Mouse (Mus musculus) heart, postnatal 0 days (tissue): ENCODE results near the gene Kdm2a. TPM values are rescaled to one million over a fixed set of nuclear protein-coding genes. Genes with fewer than 3 reads are reported as not detected.
A peak's percentile ranks its signal among the peaks of the same experiment; 100 is the strongest.

Source experiments
- ATAC-seq: fragments of 200-750 bp; cut with Nextera tagmentation; 2 replicates; pipeline ENCODE4 v1.8.0; 2017; ENCODE audit warnings: low read depth, moderate number of reproducible peaks, moderate library complexity; ENCODE audit not compliant: insufficient read depth
- DNase-seq: peaks from one replicate; pipeline ENCODE4 v3.0.0-alpha.2; 2016; ENCODE audit warnings: low spot score
- H3K27ac ChIP-seq: fragments of 300-500 bp; sonication (generic); 2 replicates; pipeline ENCODE4 v1.5.1; 2014; ENCODE audit warnings: low read depth, mild to moderate bottlenecking
- H3K27me3 ChIP-seq: fragments of 300-500 bp; sonication (generic); 2 replicates; pipeline ENCODE4 v1.6.1; 2014; ENCODE audit warnings: low read length, mixed read lengths; ENCODE audit not compliant: control insufficient read depth, insufficient read depth
- H3K36me3 ChIP-seq: fragments of 300-500 bp; sonication (generic); replicated peaks from 2 replicates; pipeline ENCODE4 v1.6.1; 2014; ENCODE audit warnings: low read length, mixed read lengths; ENCODE audit not compliant: control insufficient read depth, insufficient read depth
- H3K4me1 ChIP-seq: fragments of 300-500 bp; sonication (generic); 2 replicates; pipeline ENCODE4 v1.6.1; 2014; ENCODE audit warnings: antibody characterized with exemption; ENCODE audit not compliant: control insufficient read depth, insufficient read depth
- H3K4me2 ChIP-seq: fragments of 300-500 bp; sonication (generic); 2 replicates; pipeline ENCODE4 v1.6.1; 2014; ENCODE audit warnings: low read depth, mild to moderate bottlenecking, low read length, moderate library complexity
- H3K4me3 ChIP-seq: fragments of 300-500 bp; sonication (generic); 2 replicates; pipeline ENCODE4 v1.5.1; 2014; ENCODE audit warnings: low read depth, low read length
- H3K9ac ChIP-seq: fragments of 300-500 bp; sonication (generic); replicated peaks from 2 replicates; pipeline ENCODE4 v1.6.1; 2014; ENCODE audit warnings: low read depth, low read length, mixed read lengths
- H3K9me3 ChIP-seq: fragments of 300-500 bp; sonication (generic); replicated peaks from 2 replicates; pipeline ENCODE4 v1.6.1; 2016; ENCODE audit warnings: low read length; ENCODE audit not compliant: control insufficient read depth
- CTCF ChIP-seq: IDR thresholded peaks from 2 replicates; pipeline ENCODE4 v1.5.1; 2016; ENCODE audit warnings: antibody characterized with exemption, control low read depth, low read depth
- EP300 ChIP-seq: IDR thresholded peaks from 2 replicates; pipeline ENCODE4 v1.6.1; 2016; ENCODE audit warnings: antibody characterized with exemption, low read depth
- WGBS: fragments of 180-500 bp; shearing (Covaris S2); extraction: QIAGEN DNeasy Blood & Tissue Kit; methylation state at CpG from one replicate; pipeline ENCODE4 v1.1.7; 2014; 5-methylcytosine and 5-hydroxymethylcytosine counted together
- polyA plus RNA-seq: library from polyadenylated mRNA; unstranded; fragments of >200 nt; fragmentation: Nextera tagmentation; extraction: Ambion mirVana; gene quantifications from 2 replicates; pipeline ENCODE4 v1.2.1, GENCODE M21; 2015
- total RNA-seq: library from RNA; depleted of rRNA; stranded (reverse); fragments of >200 nt; gene quantifications from 2 replicates; pipeline ENCODE4 v1.2.3, GENCODE M21; 2014; ENCODE audit warnings: low replicate concordance

Kdm2a gene
- total and polyA plus RNA-seq, 2 experiments from 2014 or later = 15.7 to 65.3 TPM

- Histone ChIP-seq H3K27ac (peak overlapping the region; percentile 66), H3K4me1 (peaks cover 24% of the 10 kb centered on the region; the same call in 1 of the 2 replicates), H3K4me2 (no peak overlapping the region), H3K9me3 (no peaks in the 10 kb centered on the region), H3K27me3 (no peaks in the 10 kb centered on the region), H3K4me3 (no peak overlapping the region), H3K9ac (no peak overlapping the region), H3K36me3 (no peaks in the 10 kb centered on the region)
- DNase-seq (peak; percentile 38), ATAC-seq (no peak)
- 26% methylated on average over 6 of the region's 6 CpGs for WGBS
- TF ChIP-seq EP300 (no peak), CTCF (peak; percentile 68)
Measured at GRCm38 (mm10) chr19:4441090-4441591, 43.1 kb upstream of the Kdm2a start.

GRCm38 (mm10) chr19:4440222-4440621 is 42.1 kb upstream of the Kdm2a start:
- H3K9ac ChIP-seq = no peak overlapping the region
- H3K27me3 ChIP-seq = no peaks in the 10 kb centered on the region
- WGBS = 12% methylated on average over 8 of the region's 8 CpGs
- peaks cover 24% of the 10 kb centered on the region; the same call in 1 of the 2 replicates for H3K4me1 ChIP-seq
- no peaks in the 10 kb centered on the region for H3K9me3 ChIP-seq
- H3K36me3 ChIP-seq = no peaks in the 10 kb centered on the region
- no peak for TF ChIP-seq CTCF
- TF ChIP-seq EP300 = no peak
- ATAC-seq (no peak), DNase-seq (peak; percentile 56)
- H3K4me3 ChIP-seq = peak overlapping the region; percentile 68
- peak overlapping the region; percentile 94 for H3K4me2 ChIP-seq
- H3K27ac ChIP-seq = no peak overlapping the region

DNA sequence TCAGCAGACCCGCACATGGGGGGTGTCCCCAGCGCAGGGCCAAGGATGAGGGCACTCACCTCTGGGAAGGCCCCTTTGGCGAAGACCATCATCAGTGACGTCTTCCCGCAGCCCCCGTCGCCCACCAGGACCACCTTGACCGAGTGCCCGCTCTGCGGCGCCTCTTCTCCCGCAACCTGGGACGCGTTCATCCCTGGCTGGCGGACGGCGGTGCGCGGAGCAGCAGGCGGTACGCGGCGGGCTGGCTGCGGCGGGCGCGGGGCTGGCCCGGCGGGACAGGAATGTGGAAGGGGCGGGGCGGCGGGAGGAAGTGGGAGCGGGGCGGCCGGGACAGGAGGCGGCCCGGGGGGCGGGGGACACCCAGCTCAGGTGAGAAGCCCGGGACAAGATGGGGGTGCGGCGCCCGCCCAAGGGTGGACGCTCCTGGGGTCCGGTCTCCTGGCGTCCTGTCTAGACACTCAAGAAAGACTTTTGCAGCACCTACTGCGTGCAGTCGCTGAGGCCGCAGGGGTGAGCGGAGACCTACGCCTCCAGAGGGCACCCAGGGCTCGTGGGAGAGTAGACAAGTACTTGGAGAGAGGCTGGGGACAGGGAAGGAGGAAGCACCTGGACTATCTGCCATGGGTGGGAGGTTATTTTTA is 41.2 kb upstream of the Kdm2a start, which contains the start of gene Rhod:
Rhod (minus strand) TSS at position 272 of the 641 bp plus-strand sequence.
- WGBS = under 1% methylated on average over 49 of the region's 51 CpGs
- ATAC-seq (peak; percentile 62), DNase-seq (peak; percentile 64)

DNA sequence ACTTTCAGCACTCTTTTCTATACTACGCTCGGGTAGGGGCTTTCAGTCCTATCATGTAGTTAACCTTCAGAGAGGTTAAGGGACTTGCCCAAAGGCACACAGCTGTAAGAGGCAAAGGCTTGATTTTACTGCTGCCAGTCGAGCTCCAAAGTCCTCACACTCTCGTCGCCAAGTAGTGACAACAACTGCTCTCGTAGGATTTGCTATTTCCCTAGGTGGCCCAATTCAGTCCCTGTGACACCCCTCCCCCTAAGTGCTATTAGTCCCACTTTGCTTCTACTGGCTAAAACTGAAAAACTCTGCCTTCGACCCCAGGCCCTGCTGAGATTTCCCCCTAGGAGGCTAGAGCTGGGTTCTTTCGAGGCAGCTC is 40.7 kb upstream of the Kdm2a start:
- H3K4me2 ChIP-seq = peak overlapping the region; percentile 94
- H3K36me3 ChIP-seq = no peaks in the 10 kb centered on the region
- H3K4me1 ChIP-seq = peaks cover 24% of the 10 kb centered on the region; the same call in 1 of the 2 replicates
- ATAC-seq = no peak
- no peak overlapping the region for H3K27ac ChIP-seq
- no peaks in the 10 kb centered on the region for H3K27me3 ChIP-seq
- H3K4me3 ChIP-seq = peak overlapping the region; percentile 68
- H3K9me3 ChIP-seq = no peaks in the 10 kb centered on the region
- TF ChIP-seq CTCF (no peak), EP300 (no peak)
- WGBS = 7% methylated on average over 8 of the region's 8 CpGs
- no peak for DNase-seq
- H3K9ac ChIP-seq = peak overlapping the region; percentile 47

More for the DNA sequence above, 41.2 kb upstream of the Kdm2a start, which contains the start of gene Rhod:
- Histone ChIP-seq H3K27me3 (no peaks in the 10 kb centered on the region), H3K9me3 (no peaks in the 10 kb centered on the region), H3K36me3 (no peaks in the 10 kb centered on the region), H3K4me2 (peak within 1 kb of the TSS; percentile 94), H3K9ac (peak within 1 kb of the TSS; percentile 47), H3K27ac (no peak within 1 kb of the TSS), H3K4me3 (peak within 1 kb of the TSS; percentile 68), H3K4me1 (peaks cover 24% of the 10 kb centered on the region; the same call in 1 of the 2 replicates)
- TF ChIP-seq CTCF = no peak
- no peak for TF ChIP-seq EP300

- H3K9me3 ChIP-seq = no peaks in the 10 kb centered on the region
- WGBS = 68% methylated on average over 6 of the region's 6 CpGs
- peaks cover 24% of the 10 kb centered on the region; the same call in 1 of the 2 replicates for H3K4me1 ChIP-seq
- no peak overlapping the region for H3K4me3 ChIP-seq
- H3K27ac ChIP-seq = no peak overlapping the region
- no peak for ATAC-seq
- DNase-seq = no peak
- no peak for TF ChIP-seq EP300
- TF ChIP-seq CTCF = no peak
- no peaks in the 10 kb centered on the region for H3K36me3 ChIP-seq
- no peaks in the 10 kb centered on the region for H3K27me3 ChIP-seq
- H3K9ac ChIP-seq = no peak overlapping the region
- H3K4me2 ChIP-seq = no peak overlapping the region
Measured at GRCm38 (mm10) chr19:4437886-4438285, 39.8 kb upstream of the Kdm2a start.
